Mouse (Mus musculus) limb, embryonic 13.5 days (tissue): ENCODE measurements around the gene Car5a. TPM values are rescaled to one million over a fixed set of nuclear protein-coding genes. Genes with fewer than 3 reads are reported as not detected.
A peak's percentile ranks its signal among the peaks of the same experiment; 100 is the strongest.

Experiments used
- ATAC-seq: fragments of 200-750 bp; cut with Nextera tagmentation; 2 replicates; pipeline ENCODE4 v1.8.0; 2017; ENCODE audit warnings: low read depth, moderate number of reproducible peaks, moderate TSS enrichment; ENCODE audit not compliant: low FRiP score
- H3K27ac ChIP-seq: fragments of 300-500 bp; sonication (generic); 2 replicates; pipeline ENCODE4 v1.5.1; 2015; ENCODE audit warnings: inconsistent platforms, mild to moderate bottlenecking, moderate library complexity
- H3K27me3 ChIP-seq: fragments of 300-500 bp; sonication (generic); 2 replicates; pipeline ENCODE4 v1.6.1; 2015; ENCODE audit warnings: mild to moderate bottlenecking, inconsistent platforms
- H3K36me3 ChIP-seq: fragments of 300-500 bp; sonication (generic); 2 replicates; pipeline ENCODE4 v1.6.1; 2015; ENCODE audit warnings: inconsistent platforms, mild to moderate bottlenecking, moderate library complexity
- H3K4me1 ChIP-seq: fragments of 300-500 bp; sonication (generic); 2 replicates; pipeline ENCODE4 v1.6.1; 2015; ENCODE audit warnings: inconsistent platforms
- H3K4me2 ChIP-seq: fragments of 300-500 bp; sonication (generic); replicated peaks from 2 replicates; pipeline ENCODE4 v1.6.1; 2015; ENCODE audit warnings: inconsistent platforms, mild to moderate bottlenecking, moderate library complexity
- H3K4me3 ChIP-seq: fragments of 300-500 bp; sonication (generic); 2 replicates; pipeline ENCODE4 v1.5.1; 2015; ENCODE audit warnings: moderate library complexity, mild to moderate bottlenecking, inconsistent platforms
- H3K9ac ChIP-seq: fragments of 300-500 bp; sonication (generic); 2 replicates; pipeline ENCODE4 v1.6.1; 2015; ENCODE audit warnings: mild to moderate bottlenecking, inconsistent platforms
- H3K9me3 ChIP-seq: fragments of 300-500 bp; sonication (generic); 2 replicates; pipeline ENCODE4 v1.6.1; 2016; ENCODE audit warnings: inconsistent platforms
- WGBS: fragments of 180-500 bp; shearing (Covaris S2); methylation state at CpG from one replicate; pipeline ENCODE4 v1.1.7; 2015; 5-methylcytosine and 5-hydroxymethylcytosine counted together
- polyA plus RNA-seq: library from polyadenylated mRNA; unstranded; fragments of >200 nt; fragmentation: Nextera tagmentation; extraction: Ambion mirVana; gene quantifications from 2 replicates; pipeline ENCODE4 v1.2.1, GENCODE M21; 2015

Gene Car5a
- polyA plus RNA-seq = not detected in 2 replicates

GRCm38 (mm10) chr8:121944831-121945230, at the start of gene Car5a:
Gene Car5a (minus strand): TSS chr8:121944904.
- no peaks in the 10 kb centered on the region for H3K36me3 ChIP-seq
- peaks cover 29% of the 10 kb centered on the region for H3K4me1 ChIP-seq
- H3K4me3 ChIP-seq = no peak within 1 kb of the TSS
- H3K27me3 ChIP-seq = no peaks in the 10 kb centered on the region
- 0 out of 2 replicates have a peak within 1 kb of the TSS, but pooled peaks have one; percentile 25 for H3K9ac ChIP-seq
- no peaks in the 10 kb centered on the region for H3K9me3 ChIP-seq
- H3K27ac ChIP-seq = no peak within 1 kb of the TSS
- H3K4me2 ChIP-seq = no peak within 1 kb of the TSS
- no peak for ATAC-seq

- H3K27me3 ChIP-seq = no peaks in the 10 kb centered on the region
- no peak overlapping the region for H3K27ac ChIP-seq
- no peaks in the 10 kb centered on the region for H3K9me3 ChIP-seq
- H3K4me2 ChIP-seq = no peak overlapping the region
- H3K4me1 ChIP-seq = no peaks in the 10 kb centered on the region
- H3K36me3 ChIP-seq = peaks cover 82% of the 10 kb centered on the region
- WGBS = 80% methylated on average over 4 of the region's 4 CpGs
- H3K9ac ChIP-seq = no peak overlapping the region
- no peak for ATAC-seq
- no peak overlapping the region for H3K4me3 ChIP-seq
Measured at GRCm38 (mm10) chr8:121992911-121993310, 48.2 kb upstream of the Car5a start.

DNA sequence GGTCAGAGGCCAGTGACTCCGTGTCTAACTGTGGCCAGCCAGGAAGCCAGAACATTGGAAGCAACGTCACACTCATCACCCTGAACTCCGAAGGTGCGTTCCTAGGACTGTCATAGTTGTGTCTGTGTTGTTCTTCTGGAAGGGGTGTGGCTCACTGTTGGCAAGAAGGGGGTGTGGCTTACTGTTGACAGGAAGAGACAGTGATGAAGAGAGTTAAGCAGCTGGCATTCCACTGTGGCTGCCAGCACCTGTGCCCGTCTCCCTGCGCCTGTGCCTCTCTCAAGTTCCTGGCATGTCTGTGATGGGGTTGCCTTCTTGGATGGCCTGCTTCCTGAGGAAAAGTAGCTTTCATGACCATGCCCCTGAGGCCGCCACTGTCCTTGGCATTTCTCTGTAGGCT, 46.9 kb upstream of the Car5a start:
- 90% methylated on average over 7 of the region's 7 CpGs for WGBS
- Histone ChIP-seq H3K9me3 (no peaks in the 10 kb centered on the region), H3K27me3 (no peaks in the 10 kb centered on the region), H3K4me1 (no peaks in the 10 kb centered on the region), H3K27ac (no peak overlapping the region), H3K4me2 (no peak overlapping the region), H3K4me3 (no peak overlapping the region), H3K36me3 (peaks cover 82% of the 10 kb centered on the region), H3K9ac (no peak overlapping the region)
- no peak for ATAC-seq

DNA sequence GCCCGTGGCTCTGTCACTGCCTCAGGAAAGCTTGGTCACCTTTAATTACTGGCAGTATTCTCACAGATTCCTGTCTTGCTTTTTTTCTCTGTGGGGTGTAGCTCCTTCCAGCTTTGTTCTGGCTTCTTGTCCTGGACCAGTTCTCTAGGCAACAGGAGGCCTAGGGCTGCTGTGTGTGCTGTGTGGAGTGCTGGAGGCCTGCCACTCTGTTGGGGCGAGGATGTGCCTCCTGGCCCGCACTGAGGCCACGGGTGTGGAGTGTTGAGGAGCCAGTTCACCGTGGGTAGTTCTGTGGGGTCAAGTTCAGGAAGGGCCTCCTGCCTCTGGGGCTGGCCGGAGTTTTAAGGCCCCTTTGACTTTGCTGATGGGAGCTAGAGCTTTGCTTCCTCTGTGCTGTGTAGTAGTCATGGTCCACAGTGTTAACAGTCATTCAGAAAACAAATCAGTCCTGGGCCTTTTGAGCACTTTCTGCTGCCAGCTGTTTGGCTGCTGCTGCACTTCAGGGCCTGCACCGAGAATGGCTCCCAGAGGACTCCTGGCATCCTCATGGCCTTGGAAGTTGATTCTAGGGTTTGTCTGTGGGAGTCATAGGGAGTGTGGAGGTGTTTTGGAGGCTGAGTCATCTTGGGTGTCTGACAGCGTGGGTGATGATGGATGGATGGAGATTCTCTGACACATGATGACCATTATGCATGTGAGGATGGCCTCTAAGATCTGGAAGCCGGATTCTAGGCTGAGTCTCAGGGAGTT, 46.0 kb upstream of the Car5a start:
- 88% methylated on average over 9 of the region's 9 CpGs for WGBS
- no peak for ATAC-seq
- Histone ChIP-seq H3K4me1 (no peaks in the 10 kb centered on the region), H3K27ac (no peak overlapping the region), H3K27me3 (no peaks in the 10 kb centered on the region), H3K4me3 (no peak overlapping the region), H3K9ac (no peak overlapping the region), H3K4me2 (no peak overlapping the region), H3K36me3 (peaks cover 80% of the 10 kb centered on the region), H3K9me3 (no peaks in the 10 kb centered on the region; the same call in 1 of the 2 replicates)

GRCm38 (mm10) chr8:121987892-121988291, 43.2 kb upstream of the Car5a start:
- no peak for ATAC-seq
- no peak overlapping the region for H3K4me2 ChIP-seq
- WGBS = 91% methylated on average over 5 of the region's 5 CpGs
- no peak overlapping the region for H3K9ac ChIP-seq
- no peak overlapping the region for H3K27ac ChIP-seq
- no peaks in the 10 kb centered on the region; the same call in 1 of the 2 replicates for H3K9me3 ChIP-seq
- no peak overlapping the region for H3K4me3 ChIP-seq
- no peaks in the 10 kb centered on the region for H3K4me1 ChIP-seq
- no peaks in the 10 kb centered on the region for H3K27me3 ChIP-seq
- peaks cover 96% of the 10 kb centered on the region for H3K36me3 ChIP-seq

GRCm38 (mm10) chr8:121985673-121986072, 41.0 kb upstream of the Car5a start:
- ATAC-seq = no peak
- 99% methylated on average over 3 of the region's 3 CpGs for WGBS
- H3K27ac ChIP-seq = no peak overlapping the region
- no peaks in the 10 kb centered on the region for H3K4me1 ChIP-seq
- no peak overlapping the region for H3K4me3 ChIP-seq
- no peak overlapping the region for H3K9ac ChIP-seq
- no peak overlapping the region for H3K4me2 ChIP-seq
- H3K27me3 ChIP-seq = no peaks in the 10 kb centered on the region
- peaks cover 96% of the 10 kb centered on the region for H3K36me3 ChIP-seq
- no peaks in the 10 kb centered on the region; the same call in 1 of the 2 replicates for H3K9me3 ChIP-seq

DNA sequence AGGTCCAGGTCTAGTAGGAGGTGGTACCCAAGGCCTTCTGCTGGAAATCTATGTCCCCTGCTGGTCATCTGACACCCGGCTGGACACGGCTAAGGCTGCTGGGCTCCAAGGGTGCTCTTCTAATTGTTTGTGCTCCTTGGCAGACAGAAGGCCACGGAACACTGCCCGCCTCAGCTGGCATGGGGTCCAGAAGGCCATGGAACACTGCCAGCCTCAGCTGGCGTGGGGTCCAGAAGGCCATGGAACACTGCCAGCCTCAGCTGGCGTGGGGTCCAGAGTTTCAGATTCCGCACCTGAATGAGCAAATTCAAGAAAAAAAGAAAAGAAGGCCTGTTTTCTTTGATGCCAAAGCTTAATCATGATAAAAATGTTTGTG, 36.8 kb upstream of the Car5a start:
- H3K4me2 ChIP-seq = no peak overlapping the region
- no peak overlapping the region for H3K4me3 ChIP-seq
- H3K9ac ChIP-seq = no peak overlapping the region
- WGBS = 92% methylated on average over 7 of the region's 7 CpGs
- H3K27me3 ChIP-seq = no peaks in the 10 kb centered on the region
- no peak overlapping the region for H3K27ac ChIP-seq
- H3K36me3 ChIP-seq = peaks cover 88% of the 10 kb centered on the region
- H3K9me3 ChIP-seq = no peaks in the 10 kb centered on the region; the same call in 1 of the 2 replicates
- H3K4me1 ChIP-seq = no peaks in the 10 kb centered on the region
- no peak for ATAC-seq

GRCm38 (mm10) chr8:121980792-121981519, 36.3 kb upstream of the Car5a start:
- no peak for ATAC-seq
- Histone ChIP-seq H3K4me1 (no peaks in the 10 kb centered on the region), H3K4me2 (no peak overlapping the region), H3K4me3 (no peak overlapping the region), H3K36me3 (peaks cover 89% of the 10 kb centered on the region), H3K27me3 (no peaks in the 10 kb centered on the region), H3K9ac (no peak overlapping the region), H3K27ac (no peak overlapping the region), H3K9me3 (no peaks in the 10 kb centered on the region)
- 92% methylated on average over 11 of the region's 11 CpGs for WGBS

DNA sequence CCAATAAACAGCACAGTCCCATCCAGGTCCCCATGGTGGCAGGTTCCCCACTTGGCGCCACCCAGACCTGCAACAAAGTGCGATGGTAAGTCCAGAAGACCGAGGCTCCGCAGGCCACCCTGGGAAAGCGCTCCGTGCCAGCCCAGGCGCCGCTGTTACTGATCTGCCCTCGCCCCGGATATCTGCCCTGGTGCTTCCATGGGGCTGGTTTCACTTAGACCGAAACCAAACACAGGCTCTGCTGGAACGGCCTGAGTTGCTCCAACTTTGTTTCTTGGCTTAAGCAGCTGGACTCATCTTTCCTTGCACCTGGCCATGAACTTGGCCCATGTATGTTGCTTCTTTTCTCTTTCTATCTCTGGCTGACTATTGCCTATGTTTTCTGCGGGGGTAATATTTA, 34.0 kb upstream of the Car5a start:
- Histone ChIP-seq H3K9ac (no peak overlapping the region), H3K9me3 (no peaks in the 10 kb centered on the region), H3K36me3 (peaks cover 89% of the 10 kb centered on the region), H3K4me1 (no peaks in the 10 kb centered on the region), H3K4me3 (no peak overlapping the region), H3K4me2 (no peak overlapping the region), H3K27me3 (no peaks in the 10 kb centered on the region), H3K27ac (no peak overlapping the region)
- no peak for ATAC-seq
- 91% methylated on average over 13 of the region's 13 CpGs for WGBS

DNA sequence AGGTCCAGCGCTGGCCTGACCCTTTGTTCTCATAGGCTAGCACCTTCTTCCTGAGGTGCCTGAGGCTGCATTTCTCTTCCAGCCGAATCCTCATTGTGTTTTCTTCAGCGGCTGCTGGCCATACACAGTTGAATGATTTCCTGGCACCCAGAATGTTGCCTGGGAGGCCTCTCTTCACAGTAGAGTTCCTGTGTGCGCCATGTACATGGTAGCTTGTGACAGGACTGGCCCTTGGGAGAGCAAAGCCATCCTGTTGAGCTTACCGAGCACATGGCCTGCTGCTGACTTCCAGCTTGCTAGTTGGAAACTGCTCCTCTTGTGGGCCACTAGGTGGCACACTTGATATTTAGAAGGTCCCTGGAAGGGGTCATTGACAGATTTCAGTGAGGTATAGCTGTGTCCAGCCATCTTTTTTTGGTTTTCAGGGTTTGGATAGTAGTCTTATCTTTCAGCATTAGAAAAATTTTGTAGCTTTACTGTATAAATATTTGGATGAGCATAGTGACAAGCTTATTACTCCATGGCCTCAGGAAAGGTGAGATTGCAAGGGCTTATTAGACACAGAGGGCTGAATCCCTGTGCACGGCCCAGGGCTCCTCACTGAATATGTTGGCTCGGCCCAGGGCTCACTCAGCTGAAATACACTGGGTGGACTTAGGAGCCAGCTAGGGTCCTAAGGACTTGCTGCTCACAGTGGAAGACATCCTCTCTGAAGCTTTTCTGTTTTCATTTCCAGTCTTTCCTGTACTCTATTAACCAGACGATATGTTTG, 33.3 kb upstream of the Car5a start:
- 73% methylated on average over 8 of the region's 8 CpGs for WGBS
- Histone ChIP-seq H3K27ac (no peak overlapping the region), H3K4me2 (no peak overlapping the region), H3K4me1 (no peaks in the 10 kb centered on the region), H3K9me3 (no peaks in the 10 kb centered on the region), H3K27me3 (no peaks in the 10 kb centered on the region), H3K9ac (no peak overlapping the region), H3K36me3 (peaks cover 83% of the 10 kb centered on the region), H3K4me3 (no peak overlapping the region)
- no peak for ATAC-seq

DNA sequence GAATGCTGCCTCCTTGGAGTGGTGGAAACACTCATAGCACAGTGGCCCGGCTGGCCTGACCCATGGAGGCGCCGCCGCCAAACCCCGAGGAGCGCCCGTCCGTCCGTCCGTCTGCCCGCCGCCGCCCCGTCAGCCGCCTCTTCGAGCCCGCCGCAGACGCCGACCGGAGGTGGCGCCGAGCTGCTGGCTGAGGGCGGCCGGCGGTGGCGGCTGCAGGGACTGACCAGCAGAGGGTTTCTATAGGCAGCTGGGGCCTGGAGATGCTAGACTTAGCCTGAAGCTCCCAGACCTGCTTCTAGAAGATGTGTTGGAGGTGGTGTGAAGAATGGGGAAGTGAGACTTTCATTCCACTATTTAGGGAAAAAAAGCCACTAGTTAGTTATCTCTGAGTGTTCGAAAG, 29.2 kb upstream of the Car5a start:
- no peak for ATAC-seq
- Histone ChIP-seq H3K4me3 (no peak overlapping the region), H3K36me3 (peaks cover 59% of the 10 kb centered on the region), H3K27ac (no peak overlapping the region), H3K4me2 (no peak overlapping the region), H3K27me3 (no peaks in the 10 kb centered on the region), H3K4me1 (peaks cover 3% of the 10 kb centered on the region; the same call in 1 of the 2 replicates), H3K9ac (no peak overlapping the region), H3K9me3 (no peaks in the 10 kb centered on the region)
- WGBS = 94% methylated on average over 28 of the region's 28 CpGs

GRCm38 (mm10) chr8:121971488-121972058, 26.9 kb upstream of the Car5a start:
- Histone ChIP-seq H3K27me3 (no peaks in the 10 kb centered on the region), H3K9me3 (no peaks in the 10 kb centered on the region), H3K9ac (no peak overlapping the region), H3K27ac (no peak overlapping the region; the same call in 1 of the 2 replicates), H3K36me3 (peaks cover 38% of the 10 kb centered on the region), H3K4me2 (no peak overlapping the region), H3K4me3 (no peak overlapping the region), H3K4me1 (peaks cover 25% of the 10 kb centered on the region)
- 83% methylated on average over 17 of the region's 17 CpGs for WGBS
- no peak for ATAC-seq
